9 mouse cellular contexts compared by ENCODE assay signal in genomic region chr4:140957131-140957702, GRCm38 (mm10). TPM values are rescaled to one million over a fixed set of nuclear protein-coding genes. Genes with fewer than 3 reads are reported as not detected.
DNase-seq lines count a peak whose midpoint lies in the region; ATAC-seq lines count a peak whose summit lies in the region.
"Had no signal": no experiment of that assay in that cellular context is flagged by ENCODE, and none has a peak within 500 bp of the region (broad histone marks: within the 10 kb centered on the region; RNA-seq: fewer than 3 reads in every experiment).

No protein-coding gene starts in this region.

- peaks cover 5% of the 10 kb centered on the region; the same call in 1 of the 2 replicates for H3K27me3 ChIP-seq in heart, embryonic 15.5 days
- H3K27me3 ChIP-seq in forebrain, embryonic 15.5 days = no peaks in the 10 kb centered on the region
- peaks cover 10% of the 10 kb centered on the region for H3K27me3 ChIP-seq in liver, embryonic 16.5 days (ENCODE audit: control insufficient read depth, insufficient read depth, low read depth, low read length)

- intact Hi-C loops in heart, postnatal 10 days (cut with DNase I) = loop anchor here (5.0 to 10.0 kb wide), 2 partner anchors 235 to 402 kb away; no protein-coding TSS in a partner anchor

- H3K4me2 ChIP-seq in heart, embryonic 15.5 days = peak overlapping the region; percentile 82
- peak overlapping the region; percentile 92 for H3K4me2 ChIP-seq in forebrain, embryonic 15.5 days (replicated peaks)
- peak overlapping the region; percentile 62 for H3K4me2 ChIP-seq in liver, embryonic 16.5 days (ENCODE audit: low read depth, low read length)

- 17% methylated on average over 17 of the region's 17 CpGs for WGBS in heart, embryonic 15.5 days
- WGBS in forebrain, embryonic 15.5 days = 4% methylated on average over 17 of the region's 17 CpGs
- WGBS in liver, embryonic 16.5 days (ENCODE audit: insufficient replicate concordance) = 17% methylated on average over 17 of the region's 17 CpGs

- H3K9ac ChIP-seq in heart, embryonic 15.5 days = peak overlapping the region; percentile 52
- H3K9ac ChIP-seq in forebrain, embryonic 15.5 days (replicated peaks) = peak overlapping the region; percentile 60
- peak overlapping the region; percentile 28; the same call in 1 of the 2 replicates for H3K9ac ChIP-seq in liver, embryonic 16.5 days (ENCODE audit: low read depth, low read length)

- ATAC-seq in heart, embryonic 15.5 days (replicated peaks; ENCODE audit: insufficient number of reproducible peaks, insufficient read depth, low FRiP score, low read depth) = no peak
- ATAC-seq in forebrain, embryonic 15.5 days (replicated peaks) = no peak
- no peak for ATAC-seq in liver, embryonic 16.5 days (ENCODE audit: low read depth)

- no peaks in the 10 kb centered on the region for H3K9me3 ChIP-seq in heart, embryonic 15.5 days (replicated peaks)
- no peaks in the 10 kb centered on the region for H3K9me3 ChIP-seq in forebrain, embryonic 15.5 days
- H3K9me3 ChIP-seq in liver, embryonic 16.5 days (replicated peaks; ENCODE audit: control insufficient read depth, low read length) = no peaks in the 10 kb centered on the region

- peak overlapping the region; percentile 44 for H3K27ac ChIP-seq in heart, embryonic 15.5 days
- H3K27ac ChIP-seq in forebrain, embryonic 15.5 days (replicated peaks) = peak overlapping the region; percentile 81
- no peak overlapping the region for H3K27ac ChIP-seq in liver, embryonic 16.5 days (ENCODE audit: low read length)

- DNase-seq in heart, postnatal 10 days = no peak
- peak; percentile 61 for DNase-seq in brain, adult 2 months (ENCODE audit: low read depth, low spot score)
- no peak for DNase-seq in ovary, adult 18-20 months (ENCODE audit: low spot score)
- DNase-seq in adrenal gland, postnatal 10 days = no peak
- no peak for DNase-seq in lung, postnatal 36 days

- peak overlapping the region; percentile 51 for H3K4me3 ChIP-seq in heart, embryonic 15.5 days
- H3K4me3 ChIP-seq in forebrain, embryonic 15.5 days = peak overlapping the region; percentile 48
- H3K4me3 ChIP-seq in liver, embryonic 16.5 days (ENCODE audit: low read depth, low read length) = peak overlapping the region; percentile 36

- peaks cover 25% of the 10 kb centered on the region for H3K4me1 ChIP-seq in heart, embryonic 15.5 days (replicated peaks)
- peaks cover 28% of the 10 kb centered on the region for H3K4me1 ChIP-seq in forebrain, embryonic 15.5 days
- peaks cover 17% of the 10 kb centered on the region for H3K4me1 ChIP-seq in liver, embryonic 16.5 days (ENCODE audit: control insufficient read depth, low read depth, low read length)

- H3K36me3 ChIP-seq in heart, embryonic 15.5 days = no peaks in the 10 kb centered on the region
- H3K36me3 ChIP-seq in forebrain, embryonic 15.5 days = no peaks in the 10 kb centered on the region
- no peaks in the 10 kb centered on the region for H3K36me3 ChIP-seq in liver, embryonic 16.5 days (ENCODE audit: control insufficient read depth, insufficient read depth)

RNA-seq across cellular contexts. Expression of gene Sdhb, which starts 3.8 kb away (rescaled TPM):
- 812 and 965 TPM in 2 replicates for polyA plus RNA-seq in heart, embryonic 15.5 days (2015; fragmentation: Nextera tagmentation; extraction: Ambion mirVana)
- 100 to 1,000 TPM; 725 to 746 TPM for total RNA-seq in heart, postnatal 10 days (2021)
- polyA plus RNA-seq in forebrain, embryonic 15.5 days (2015; fragmentation: Nextera tagmentation; extraction: Ambion mirVana) = 428 and 441 TPM in 2 replicates
- polyA plus RNA-seq in liver, embryonic 16.5 days (2015; fragmentation: Nextera tagmentation; extraction: Ambion mirVana) = 190 and 193 TPM in 2 replicates
- 100 to 1,000 TPM; 722 to 784 TPM for total RNA-seq in adrenal gland, postnatal 10 days (2021)

RNA-seq across cellular contexts. Expression of gene Atp13a2, which starts 29.5 kb away (rescaled TPM):
- 23.4 and 38.8 TPM in 2 replicates for polyA plus RNA-seq in heart, embryonic 15.5 days (2015; fragmentation: Nextera tagmentation; extraction: Ambion mirVana)
- total RNA-seq in heart, postnatal 10 days (2021) = 10 to 100 TPM; 20.0 to 24.7 TPM
- polyA plus RNA-seq in forebrain, embryonic 15.5 days (2015; fragmentation: Nextera tagmentation; extraction: Ambion mirVana) = 123 and 127 TPM in 2 replicates
- polyA plus RNA-seq in liver, embryonic 16.5 days (2015; fragmentation: Nextera tagmentation; extraction: Ambion mirVana) = 15.7 and 18.3 TPM in 2 replicates
- 10 to 100 TPM; 31.9 to 39.9 TPM for total RNA-seq in adrenal gland, postnatal 10 days (2021)

RNA-seq across cellular contexts. Expression of gene Padi2, which starts 51.1 kb away (rescaled TPM):
- 1.2 and 3.1 TPM in 2 replicates for polyA plus RNA-seq in heart, embryonic 15.5 days (2015; fragmentation: Nextera tagmentation; extraction: Ambion mirVana)
- total RNA-seq in heart, postnatal 10 days (2021) = 1 to 10 TPM in 1 of 2 experiments, under 1 TPM in 1; 0.65 to 1.1 TPM
- 0.34 and 0.90 TPM in 2 replicates for polyA plus RNA-seq in forebrain, embryonic 15.5 days (2015; fragmentation: Nextera tagmentation; extraction: Ambion mirVana)
- polyA plus RNA-seq in liver, embryonic 16.5 days (2015; fragmentation: Nextera tagmentation; extraction: Ambion mirVana) = 1.6 and 1.7 TPM in 2 replicates
- 1 to 10 TPM; 2.4 to 5.5 TPM for total RNA-seq in adrenal gland, postnatal 10 days (2021)

RNA-seq across cellular contexts. Expression of gene Mfap2, which starts 53.0 kb away (rescaled TPM):
- 237 and 341 TPM in 2 replicates for polyA plus RNA-seq in heart, embryonic 15.5 days (2015; fragmentation: Nextera tagmentation; extraction: Ambion mirVana)
- total RNA-seq in heart, postnatal 10 days (2021) = 10 to 100 TPM; 47.6 to 53.7 TPM
- polyA plus RNA-seq in forebrain, embryonic 15.5 days (2015; fragmentation: Nextera tagmentation; extraction: Ambion mirVana) = 215 and 229 TPM in 2 replicates
- polyA plus RNA-seq in liver, embryonic 16.5 days (2015; fragmentation: Nextera tagmentation; extraction: Ambion mirVana) = 15.3 and 20.3 TPM in 2 replicates
- total RNA-seq in adrenal gland, postnatal 10 days (2021) = 10 to 100 TPM; 46.9 to 50.7 TPM
- total RNA-seq: MEL had no signal
